ENCODE assay signal across 9 mouse cellular contexts in genomic region chr8:120505619-120506310, GRCm38 (mm10).
A peak's percentile ranks its signal among the peaks of the same experiment; 100 is the strongest.
DNase-seq lines count a peak whose midpoint lies in the region; ATAC-seq lines count a peak whose summit lies in the region.
"Had no signal": no experiment of that assay in that cellular context is flagged by ENCODE, and none has a peak within 500 bp of the region (broad histone marks: within the 10 kb centered on the region; RNA-seq: fewer than 3 reads in every experiment).

No protein-coding gene starts in this region.

- DNase-seq in kidney, adult 8-10 months = no peak
- no peak for DNase-seq in embryonic facial prominence, embryonic 10.5 days (ENCODE audit: low spot score)
- no peak for DNase-seq in hindbrain, embryonic 10.5 days (ENCODE audit: low spot score)
- no peak for DNase-seq in left cerebral cortex, adult 9 months (ENCODE audit: low spot score in 2 of 2)
- no peak for DNase-seq in spleen, adult 12 weeks (ENCODE audit: low spot score)
- DNase-seq in layer of hippocampus, adult 9-10 months (ENCODE audit: low spot score) = no peak

- H3K4me3 ChIP-seq in kidney, embryonic 14.5 days (ENCODE audit: low read length) = no peak overlapping the region
- H3K4me3 ChIP-seq in embryonic facial prominence, embryonic 10.5 days = peak overlapping the region; percentile 46
- H3K4me3 ChIP-seq in hindbrain, embryonic 10.5 days = peak overlapping the region; percentile 42
- peak overlapping the region; percentile 30 for H3K4me3 ChIP-seq in midbrain, embryonic 12.5 days
- H3K4me3 ChIP-seq: left cerebral cortex, adult 2 months had no signal

- no peaks in the 10 kb centered on the region for H3K9me3 ChIP-seq in kidney, embryonic 14.5 days (ENCODE audit: control insufficient read depth, low read length)
- no peaks in the 10 kb centered on the region for H3K9me3 ChIP-seq in embryonic facial prominence, embryonic 10.5 days
- H3K9me3 ChIP-seq in hindbrain, embryonic 10.5 days = no peaks in the 10 kb centered on the region
- no peaks in the 10 kb centered on the region for H3K9me3 ChIP-seq in midbrain, embryonic 12.5 days

- no peak for ATAC-seq in kidney, embryonic 14.5 days (ENCODE audit: low FRiP score, low TSS enrichment)
- ATAC-seq in midbrain, embryonic 12.5 days (ENCODE audit: low FRiP score, low read depth) = no peak

- H3K27ac ChIP-seq in kidney, embryonic 14.5 days (ENCODE audit: low read depth, low read length) = peak overlapping the region; percentile 60; the same call in 1 of the 2 replicates
- peak overlapping the region; percentile 65; the same call in 1 of the 2 replicates for H3K27ac ChIP-seq in embryonic facial prominence, embryonic 10.5 days (replicated peaks)
- H3K27ac ChIP-seq in hindbrain, embryonic 10.5 days = peak overlapping the region; percentile 84
- peak overlapping the region; percentile 95 for H3K27ac ChIP-seq in midbrain, embryonic 12.5 days (replicated peaks)
- H3K27ac ChIP-seq: left cerebral cortex, adult 2 months had no signal

- 23% methylated on average over 23 of the region's 23 CpGs for WGBS in kidney, embryonic 14.5 days
- 14% methylated on average over 23 of the region's 23 CpGs for WGBS in embryonic facial prominence, embryonic 10.5 days
- WGBS in hindbrain, embryonic 10.5 days = 17% methylated on average over 23 of the region's 23 CpGs
- WGBS in midbrain, embryonic 12.5 days = 9% methylated on average over 23 of the region's 23 CpGs

- H3K27me3 ChIP-seq in kidney, embryonic 14.5 days (ENCODE audit: control insufficient read depth, insufficient read depth, low read length) = no peaks in the 10 kb centered on the region
- H3K27me3 ChIP-seq in embryonic facial prominence, embryonic 10.5 days (replicated peaks; ENCODE audit: low read depth, poor library complexity, severe bottlenecking) = peaks cover 54% of the 10 kb centered on the region
- peaks cover 85% of the 10 kb centered on the region for H3K27me3 ChIP-seq in hindbrain, embryonic 10.5 days (ENCODE audit: insufficient read depth, poor library complexity, severe bottlenecking)
- H3K27me3 ChIP-seq in midbrain, embryonic 12.5 days = peaks cover 50% of the 10 kb centered on the region

- no peak overlapping the region for H3K9ac ChIP-seq in kidney, embryonic 14.5 days (ENCODE audit: low read depth, low read length)
- peak overlapping the region; percentile 39 for H3K9ac ChIP-seq in midbrain, embryonic 12.5 days (replicated peaks)

- H3K36me3 ChIP-seq in kidney, embryonic 14.5 days (ENCODE audit: control insufficient read depth, insufficient read depth, low read length) = no peaks in the 10 kb centered on the region
- no peaks in the 10 kb centered on the region for H3K36me3 ChIP-seq in embryonic facial prominence, embryonic 10.5 days (replicated peaks)
- H3K36me3 ChIP-seq in hindbrain, embryonic 10.5 days = no peaks in the 10 kb centered on the region
- no peaks in the 10 kb centered on the region for H3K36me3 ChIP-seq in midbrain, embryonic 12.5 days

- peaks cover 69% of the 10 kb centered on the region for H3K4me1 ChIP-seq in kidney, embryonic 14.5 days (ENCODE audit: control insufficient read depth, insufficient read depth, low read length)
- peaks cover 100% of the 10 kb centered on the region for H3K4me1 ChIP-seq in embryonic facial prominence, embryonic 10.5 days
- H3K4me1 ChIP-seq in hindbrain, embryonic 10.5 days (replicated peaks) = peaks cover 100% of the 10 kb centered on the region
- H3K4me1 ChIP-seq in midbrain, embryonic 12.5 days = peaks cover 98% of the 10 kb centered on the region

- peak overlapping the region; percentile 37 for H3K4me2 ChIP-seq in kidney, embryonic 14.5 days (replicated peaks; ENCODE audit: low read depth, low read length)
- peak overlapping the region; percentile 56 for H3K4me2 ChIP-seq in midbrain, embryonic 12.5 days (replicated peaks)
